Mouse (Mus musculus) liver, adult 2 months (tissue): ENCODE data around the gene Dnm3. TPM values are rescaled to one million over a fixed set of nuclear protein-coding genes. Genes with fewer than 3 reads are reported as not detected.

ENCODE experiments used
- DNase-seq: peaks from one replicate; pipeline ENCODE4 v3.0.0-alpha.2; 2011; ENCODE audit warnings: low read depth, low spot score; ENCODE audit errors: extremely low read depth
- H3K27ac ChIP-seq: fragments of 200-500 bp; replicated peaks from 2 replicates; pipeline ENCODE4 v1.5.1; 2012; ENCODE audit warnings: low read depth, mild to moderate bottlenecking, control low read depth, inconsistent platforms, low read length; ENCODE audit not compliant: insufficient read depth
- H3K27me3 ChIP-seq: fragments of 200-500 bp; 2 replicates; pipeline ENCODE4 v1.6.1; 2012; ENCODE audit warnings: mild to moderate bottlenecking, moderate library complexity, low read length, inconsistent platforms; ENCODE audit not compliant: control insufficient read depth, insufficient read depth
- H3K36me3 ChIP-seq: fragments of 200-500 bp; 2 replicates; pipeline ENCODE4 v1.6.1; 2012; ENCODE audit warnings: low read length, inconsistent platforms; ENCODE audit not compliant: control insufficient read depth, insufficient read depth
- H3K4me1 ChIP-seq: fragments of 200-500 bp; 2 replicates; pipeline ENCODE4 v1.6.1; 2011; ENCODE audit warnings: low read length; ENCODE audit not compliant: control insufficient read depth, insufficient read depth
- H3K4me3 ChIP-seq: fragments of 200-500 bp; 2 replicates; pipeline ENCODE4 v1.5.1; 2011; ENCODE audit warnings: low read depth, mild to moderate bottlenecking, control low read depth, low read length, moderate library complexity; ENCODE audit not compliant: insufficient read depth
- H3K79me2 ChIP-seq: fragments of 200-500 bp; 2 replicates; pipeline ENCODE4 v1.6.1; 2012; ENCODE audit warnings: inconsistent platforms, mild to moderate bottlenecking, low read length, moderate library complexity; ENCODE audit not compliant: control insufficient read depth, insufficient read depth
- H3K9ac ChIP-seq: fragments of 200-500 bp; 2 replicates; pipeline ENCODE4 v1.6.1; 2012; ENCODE audit warnings: low read depth, mild to moderate bottlenecking, control low read depth, inconsistent platforms, low read length
- CTCF ChIP-seq: fragments of 200-500 bp; IDR thresholded peaks from 2 replicates; pipeline ENCODE4 v1.5.1; 2011; ENCODE audit warnings: low read depth, low read length, control low read depth
- POLR2A ChIP-seq: fragments of 200-500 bp; IDR thresholded peaks from 2 replicates; pipeline ENCODE4 v1.6.1; 2011; ENCODE audit warnings: low read length, control low read depth; ENCODE audit not compliant: insufficient read depth; ENCODE audit errors: extremely low read depth
- WGBS: fragments of 180-500 bp; shearing (Covaris S2); methylation state at CpG from one replicate; pipeline ENCODE4 v1.1.7; 2018; 5-methylcytosine and 5-hydroxymethylcytosine counted together
- polyA plus RNA-seq: library from polyadenylated mRNA; depleted of rRNA; stranded (reverse); fragments of >200 nt; gene quantifications from 2 replicates; pipeline ENCODE4 v1.2.3, GENCODE M21; 2012
- total RNA-seq: library from RNA; depleted of rRNA; stranded (reverse); fragments of >200 nt; gene quantifications from 2 replicates; pipeline ENCODE4 v1.2.3, GENCODE M21; 2014

Gene Dnm3
- total and polyA plus RNA-seq, 2 experiments = 0.46 to 0.60 TPM

GRCm38 (mm10) chr1:162183438-162183837 is 294.4 kb downstream of the Dnm3 start:
- TF ChIP-seq POLR2A (no peak), CTCF (no peak)
- H3K27me3 ChIP-seq = no peaks in the 10 kb centered on the region
- H3K9ac ChIP-seq = no peak overlapping the region
- no peaks in the 10 kb centered on the region for H3K79me2 ChIP-seq
- H3K4me3 ChIP-seq = no peak overlapping the region
- WGBS = 87% methylated on average over 3 of the region's 3 CpGs
- H3K27ac ChIP-seq = no peak overlapping the region
- H3K4me1 ChIP-seq = no peaks in the 10 kb centered on the region
- H3K36me3 ChIP-seq = no peaks in the 10 kb centered on the region
- DNase-seq = no peak

GRCm38 (mm10) chr1:162181187-162181975 is 296.5 kb downstream of the Dnm3 start:
- no peak overlapping the region for H3K27ac ChIP-seq
- no peak for DNase-seq
- WGBS = 88% methylated on average over 7 of the region's 7 CpGs
- no peaks in the 10 kb centered on the region for H3K79me2 ChIP-seq
- TF ChIP-seq POLR2A (no peak), CTCF (no peak)
- H3K4me1 ChIP-seq = no peaks in the 10 kb centered on the region
- no peaks in the 10 kb centered on the region for H3K27me3 ChIP-seq
- no peaks in the 10 kb centered on the region for H3K36me3 ChIP-seq
- H3K4me3 ChIP-seq = no peak overlapping the region
- H3K9ac ChIP-seq = no peak overlapping the region

GRCm38 (mm10) chr1:162180451-162180850 is 297.4 kb downstream of the Dnm3 start:
- no peaks in the 10 kb centered on the region for H3K79me2 ChIP-seq
- no peak overlapping the region for H3K9ac ChIP-seq
- no peaks in the 10 kb centered on the region for H3K36me3 ChIP-seq
- 67% methylated on average over 7 of the region's 7 CpGs for WGBS
- no peak for TF ChIP-seq CTCF
- TF ChIP-seq POLR2A = no peak
- no peaks in the 10 kb centered on the region for H3K4me1 ChIP-seq
- no peak overlapping the region for H3K4me3 ChIP-seq
- H3K27me3 ChIP-seq = no peaks in the 10 kb centered on the region
- no peak for DNase-seq
- H3K27ac ChIP-seq = no peak overlapping the region

GRCm38 (mm10) chr1:162179401-162179800 is 298.4 kb downstream of the Dnm3 start:
- H3K79me2 ChIP-seq = no peaks in the 10 kb centered on the region
- WGBS = 86% methylated on average over 4 of the region's 4 CpGs
- H3K9ac ChIP-seq = no peak overlapping the region

DNA sequence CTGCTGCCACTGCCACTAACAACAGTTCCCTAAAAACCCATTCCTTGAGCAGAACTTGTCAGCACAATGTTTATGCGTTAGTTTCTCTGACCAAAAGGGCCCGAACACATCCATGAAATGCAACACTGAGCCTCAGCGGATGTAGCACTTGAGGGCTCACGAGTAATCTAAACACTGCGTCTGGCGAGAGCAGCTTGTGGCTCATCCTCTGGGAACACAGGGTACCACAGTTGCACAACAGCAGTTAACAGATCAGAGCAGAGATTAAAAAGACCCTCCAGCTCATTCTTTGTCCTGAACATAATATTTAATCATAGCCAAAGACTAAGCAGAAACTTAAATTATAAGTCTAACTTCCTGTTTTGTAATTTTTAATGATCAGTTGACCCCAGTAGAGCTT is 305.0 kb downstream of the Dnm3 start:
- H3K27ac ChIP-seq = no peak overlapping the region
- no peaks in the 10 kb centered on the region for H3K27me3 ChIP-seq
- H3K36me3 ChIP-seq = no peaks in the 10 kb centered on the region
- no peak for DNase-seq
- H3K79me2 ChIP-seq = no peaks in the 10 kb centered on the region
- WGBS = 95% methylated on average over 6 of the region's 6 CpGs
- TF ChIP-seq POLR2A (no peak), CTCF (no peak)
- no peaks in the 10 kb centered on the region for H3K4me1 ChIP-seq
- no peak overlapping the region for H3K9ac ChIP-seq
- H3K4me3 ChIP-seq = no peak overlapping the region

More at GRCm38 (mm10) chr1:162179401-162179800, 298.4 kb downstream of the Dnm3 start:
- no peak for DNase-seq
- Histone ChIP-seq H3K4me1 (no peaks in the 10 kb centered on the region), H3K27ac (no peak overlapping the region), H3K27me3 (no peaks in the 10 kb centered on the region), H3K36me3 (no peaks in the 10 kb centered on the region), H3K4me3 (no peak overlapping the region)
- no peak for TF ChIP-seq CTCF
- TF ChIP-seq POLR2A = no peak

GRCm38 (mm10) chr1:162163687-162164484 is 313.9 kb downstream of the Dnm3 start:
- DNase-seq = no peak
- TF ChIP-seq POLR2A (no peak), CTCF (no peak)
- H3K4me1 ChIP-seq = no peaks in the 10 kb centered on the region
- H3K27ac ChIP-seq = no peak overlapping the region
- H3K36me3 ChIP-seq = no peaks in the 10 kb centered on the region
- 93% methylated on average over 7 of the region's 7 CpGs for whole genome bisulfite sequencing
- no peak overlapping the region for H3K9ac ChIP-seq
- H3K4me3 ChIP-seq = no peak overlapping the region
- H3K79me2 ChIP-seq = no peaks in the 10 kb centered on the region
- no peaks in the 10 kb centered on the region for H3K27me3 ChIP-seq
